ENCODE assay signal across 13 mouse cellular contexts in the genomic region with DNA sequence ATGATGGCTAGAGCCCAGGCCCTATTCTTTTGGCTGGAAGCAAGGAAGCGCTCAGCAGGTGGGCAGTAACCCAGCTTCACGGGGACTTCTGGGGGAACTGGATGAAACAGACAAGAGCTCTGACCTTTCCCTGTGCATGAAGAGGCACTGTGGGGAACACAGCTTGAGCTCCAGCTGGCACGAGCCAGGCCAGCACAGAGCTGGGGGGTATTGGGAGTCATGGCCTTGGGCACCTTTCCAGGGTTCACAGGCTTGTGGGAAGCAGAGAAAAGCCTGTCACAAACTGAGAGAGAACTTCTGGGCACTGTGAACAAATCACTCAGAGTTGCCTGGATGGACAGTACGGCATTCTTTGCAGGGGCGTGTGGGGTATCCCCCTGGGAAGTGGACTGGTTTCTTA.
DNase-seq lines count a peak whose midpoint lies in the region; ATAC-seq and TF ChIP-seq lines count a peak whose summit lies in the region.
"Had no signal": no experiment of that assay in that cellular context is flagged by ENCODE, and none has a peak within 500 bp of the region (broad histone marks: within the 10 kb centered on the region; RNA-seq: fewer than 3 reads in every experiment).

No protein-coding gene starts in this region.

- H3K9me3 ChIP-seq in hindbrain, embryonic 16.5 days (ENCODE audit: control insufficient read depth, low read length) = no peaks in the 10 kb centered on the region
- no peaks in the 10 kb centered on the region for H3K9me3 ChIP-seq in hindbrain, embryonic 14.5 days (ENCODE audit: control insufficient read depth, low read length)
- no peaks in the 10 kb centered on the region for H3K9me3 ChIP-seq in kidney, embryonic 15.5 days (replicated peaks)
- H3K9me3 ChIP-seq: embryonic facial prominence, embryonic 15.5 days; liver, embryonic 12.5 days; midbrain, embryonic 10.5 days had no signal

- DNase-seq in hindbrain, embryonic 14.5 days (ENCODE audit: low spot score) = no peak
- DNase-seq in spleen, postnatal 36 days (ENCODE audit: low spot score in 2 of 2) = peak; percentile 15 to 25
- DNase-seq in spleen, adult 12 weeks (ENCODE audit: low spot score) = no peak
- DNase-seq in cerebellum, postnatal 10 days = peak; percentile 38 to 45
- DNase-seq in thymus, postnatal 25 days = no peak
- DNase-seq in left cerebral cortex, adult 2 months (ENCODE audit: extremely low spot score in 1 of 2, low spot score in 2 of 2) = no peak
- DNase-seq: thymus, adult 18-20 months had no signal

- H3K9ac ChIP-seq in hindbrain, embryonic 16.5 days (ENCODE audit: low read depth, low read length) = no peak overlapping the region
- H3K9ac ChIP-seq in hindbrain, embryonic 14.5 days = no peak overlapping the region
- H3K9ac ChIP-seq in kidney, embryonic 15.5 days = no peak overlapping the region
- H3K9ac ChIP-seq: embryonic facial prominence, embryonic 15.5 days; liver, embryonic 12.5 days had no signal

- WGBS in hindbrain, embryonic 16.5 days = 50% methylated on average over 5 of the region's 5 CpGs
- WGBS in hindbrain, embryonic 14.5 days = 61% methylated on average over 5 of the region's 5 CpGs
- 71% methylated on average over 5 of the region's 5 CpGs for WGBS in kidney, embryonic 15.5 days

- H3K4me2 ChIP-seq in hindbrain, embryonic 16.5 days (ENCODE audit: low read length) = no peak overlapping the region
- H3K4me2 ChIP-seq in hindbrain, embryonic 14.5 days (replicated peaks) = no peak overlapping the region
- no peak overlapping the region for H3K4me2 ChIP-seq in kidney, embryonic 15.5 days
- H3K4me2 ChIP-seq: embryonic facial prominence, embryonic 15.5 days; liver, embryonic 12.5 days had no signal

- intact Hi-C loops in left cerebral cortex, adult 2 months (cut with DNase I) = no loop called here

- H3K4me1 ChIP-seq in hindbrain, embryonic 16.5 days (ENCODE audit: control insufficient read depth, insufficient read depth, low read depth, low read length) = no peaks in the 10 kb centered on the region
- H3K4me1 ChIP-seq in hindbrain, embryonic 14.5 days (replicated peaks; ENCODE audit: control insufficient read depth, insufficient read depth, low read length) = no peaks in the 10 kb centered on the region
- H3K4me1 ChIP-seq in kidney, embryonic 15.5 days = 0 out of 2 replicates have a peak, but pooled peaks cover 4% of the 10 kb centered on the region
- H3K4me1 ChIP-seq: embryonic facial prominence, embryonic 15.5 days; liver, embryonic 12.5 days; midbrain, embryonic 10.5 days had no signal

- no peak for TF ChIP-seq CTCF in left cerebral cortex, adult 2 months (IDR thresholded peaks at IDR 0.05)

- ATAC-seq in hindbrain, embryonic 16.5 days = peak; percentile 73
- ATAC-seq in hindbrain, embryonic 14.5 days (ENCODE audit: low FRiP score) = no peak
- ATAC-seq in kidney, embryonic 15.5 days (replicated peaks; ENCODE audit: low FRiP score) = no peak
- ATAC-seq: liver, embryonic 12.5 days had no signal

- no peaks in the 10 kb centered on the region for H3K27me3 ChIP-seq in hindbrain, embryonic 16.5 days (replicated peaks; ENCODE audit: control insufficient read depth, insufficient read depth, low read length)
- H3K27me3 ChIP-seq in hindbrain, embryonic 14.5 days (ENCODE audit: control insufficient read depth, insufficient read depth, low read length) = no peaks in the 10 kb centered on the region
- H3K27me3 ChIP-seq in kidney, embryonic 15.5 days = no peaks in the 10 kb centered on the region
- H3K27me3 ChIP-seq: embryonic facial prominence, embryonic 15.5 days; liver, embryonic 12.5 days had no signal

- no peak overlapping the region for H3K4me3 ChIP-seq in hindbrain, embryonic 16.5 days (ENCODE audit: low read length)
- no peak overlapping the region for H3K4me3 ChIP-seq in hindbrain, embryonic 14.5 days (replicated peaks; ENCODE audit: low read length)
- H3K4me3 ChIP-seq in kidney, embryonic 15.5 days (replicated peaks) = no peak overlapping the region
- no peak overlapping the region for H3K4me3 ChIP-seq in left cerebral cortex, adult 2 months
- H3K4me3 ChIP-seq: embryonic facial prominence, embryonic 15.5 days; layer of hippocampus, adult 2 months; liver, embryonic 12.5 days; midbrain, embryonic 10.5 days had no signal

- no peak overlapping the region for H3K27ac ChIP-seq in hindbrain, embryonic 16.5 days (ENCODE audit: low read depth, low read length)
- H3K27ac ChIP-seq in hindbrain, embryonic 14.5 days = no peak overlapping the region
- H3K27ac ChIP-seq in kidney, embryonic 15.5 days = no peak overlapping the region
- no peak overlapping the region for H3K27ac ChIP-seq in left cerebral cortex, adult 2 months
- H3K27ac ChIP-seq: embryonic facial prominence, embryonic 15.5 days; layer of hippocampus, adult 2 months; liver, embryonic 12.5 days; midbrain, embryonic 10.5 days had no signal

- H3K36me3 ChIP-seq in hindbrain, embryonic 16.5 days (ENCODE audit: control insufficient read depth, insufficient read depth, low read length) = no peaks in the 10 kb centered on the region
- no peaks in the 10 kb centered on the region for H3K36me3 ChIP-seq in hindbrain, embryonic 14.5 days (replicated peaks; ENCODE audit: control insufficient read depth, insufficient read depth)
- H3K36me3 ChIP-seq in kidney, embryonic 15.5 days = no peaks in the 10 kb centered on the region
- H3K36me3 ChIP-seq: embryonic facial prominence, embryonic 15.5 days; liver, embryonic 12.5 days; midbrain, embryonic 10.5 days had no signal

Comparison
In these comparisons a context has a peak if more than half of its experiments do, and no peak if none do; other contexts are left out.
1. DNase-seq: peak in spleen, postnatal 36 days (2 of 2) and cerebellum, postnatal 10 days (2 of 2); none in hindbrain, embryonic 14.5 days (single experiment), spleen, adult 12 weeks (single experiment), thymus, postnatal 25 days (single experiment) and left cerebral cortex, adult 2 months (0 of 2).